Mouse (Mus musculus): ENCODE data around the gene Nat8l.
"Not testable (repeated sequence)": the region's sequence is repeated elsewhere in the genome, so short reads cannot be mapped to it uniquely, and the experiment has no call there.

The Nat8l gene

DNA sequence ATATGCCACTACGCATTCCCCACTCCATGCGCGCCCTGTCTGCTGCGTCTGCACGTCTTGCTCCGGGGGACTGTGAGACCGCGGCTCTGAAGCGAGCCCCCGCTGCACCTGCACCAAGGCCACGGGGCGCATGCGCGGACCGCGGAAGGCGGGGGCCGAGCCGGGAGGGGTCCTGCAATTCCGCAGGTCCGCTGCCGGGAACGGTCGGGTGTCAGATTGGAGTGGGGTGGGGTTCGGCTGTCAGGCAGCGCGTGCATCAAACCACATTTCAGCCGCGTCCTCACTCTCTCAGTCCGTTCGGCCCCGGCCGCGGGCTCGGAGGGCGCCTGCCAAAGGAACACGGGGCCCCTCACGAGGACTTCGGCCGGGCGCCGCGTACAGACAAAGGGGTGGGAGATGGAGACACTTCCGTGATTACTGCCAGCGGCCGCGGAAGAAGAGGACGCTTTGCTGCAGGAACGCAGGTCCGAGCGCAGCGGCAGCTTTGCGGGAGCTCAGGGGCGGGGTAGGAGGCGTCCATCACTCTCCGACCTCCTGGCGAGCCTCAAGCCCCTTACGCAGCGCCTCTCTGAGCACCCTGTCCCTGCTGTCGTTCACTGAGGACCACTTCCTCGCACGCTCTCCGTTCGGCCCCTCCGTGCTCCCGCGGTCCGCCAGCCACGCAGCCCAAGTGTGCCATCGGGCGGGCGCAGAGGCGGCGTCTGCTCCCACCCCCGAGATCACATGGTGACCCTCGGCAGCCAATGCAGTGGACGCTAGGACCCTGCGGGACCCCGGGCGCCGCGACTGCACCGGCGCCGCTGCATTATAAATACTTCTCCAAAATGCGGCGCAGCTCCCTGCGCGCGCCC lies at the start of gene Nat8l:
Nat8l (plus strand) TSS at position 142 of the 851 bp plus-strand sequence.
- DNase-seq (ENCODE audit: low spot score in 2 of 2): peak; percentile 89 to 92

DNA sequence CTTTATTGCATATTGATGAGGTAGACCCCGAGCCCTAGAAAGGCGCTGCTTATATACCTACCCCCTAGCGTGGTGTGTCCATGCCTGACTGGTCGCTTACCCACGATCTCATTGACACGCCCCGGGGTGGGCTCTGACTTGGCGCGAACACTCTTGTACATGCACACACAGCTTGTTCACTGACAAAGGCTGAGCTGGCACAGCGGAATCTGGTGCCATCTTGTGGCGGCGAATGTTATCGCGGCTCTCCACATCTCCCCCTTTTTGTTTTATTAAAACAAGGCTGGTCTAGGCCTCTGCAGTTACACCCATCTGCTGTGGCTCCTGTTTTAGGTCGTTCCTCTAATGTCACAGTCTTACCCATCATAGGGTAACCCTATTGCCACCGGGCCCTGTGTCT lies 48.7 kb upstream of the Nat8l start:
- not testable (repeated sequence) for DNase-seq (ENCODE audit: low spot score in 2 of 2)

DNA sequence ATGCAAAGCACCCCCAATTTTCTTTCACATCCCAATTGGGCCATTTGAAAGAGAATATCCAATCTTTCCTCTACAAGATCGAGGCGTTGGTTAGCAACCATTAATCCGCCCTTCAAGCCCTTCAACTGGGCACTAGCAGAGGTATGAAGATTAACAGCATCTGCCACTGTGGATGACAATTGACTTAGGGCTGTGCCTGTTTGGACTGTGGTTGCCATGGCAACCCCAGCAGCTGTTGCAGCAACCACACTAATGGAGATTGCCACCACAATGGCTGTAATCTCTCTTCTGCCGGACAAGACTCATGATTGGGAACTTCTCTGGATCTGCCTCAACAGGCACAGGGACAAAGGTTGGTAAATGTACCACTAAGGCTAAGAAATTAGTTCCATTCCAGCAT lies 47.5 kb upstream of the Nat8l start:
- DNase-seq (ENCODE audit: low spot score in 2 of 2): no peak

DNA sequence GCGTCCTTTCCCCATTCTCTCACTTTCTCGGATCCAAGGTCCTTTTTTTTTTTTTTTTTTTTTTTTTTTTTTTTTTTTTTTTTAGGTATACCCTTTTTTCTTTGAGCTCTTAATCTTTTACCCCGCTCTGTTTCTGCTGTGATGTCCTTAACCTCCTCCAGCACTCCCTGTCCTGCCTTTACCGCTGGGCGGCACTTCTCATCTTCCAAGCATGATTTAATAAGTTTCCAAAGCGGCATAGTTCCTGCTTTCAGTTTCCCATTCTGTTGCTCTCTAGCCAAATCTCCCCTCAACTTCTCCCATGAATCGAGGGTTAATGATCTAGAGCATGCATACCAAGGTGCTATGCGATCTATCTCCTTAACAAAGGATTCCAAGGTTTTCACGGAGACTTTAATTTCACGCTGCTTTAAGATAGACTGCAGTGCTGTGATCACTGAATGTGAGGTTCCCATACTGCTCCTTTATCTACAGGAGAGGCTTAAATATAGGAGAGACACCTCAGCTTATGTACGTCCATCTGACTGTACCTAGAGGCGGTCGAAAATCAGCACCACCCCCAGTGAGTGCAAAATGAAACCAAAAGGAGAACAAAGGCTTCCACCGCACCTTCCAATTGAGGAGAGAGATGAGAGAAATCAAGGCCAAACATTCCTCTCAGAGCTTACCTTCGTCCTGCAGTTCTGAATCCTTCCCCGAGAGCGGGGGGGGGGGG lies 42.2 kb upstream of the Nat8l start:
- DNase-seq (ENCODE audit: low spot score in 2 of 2): no peak

DNA sequence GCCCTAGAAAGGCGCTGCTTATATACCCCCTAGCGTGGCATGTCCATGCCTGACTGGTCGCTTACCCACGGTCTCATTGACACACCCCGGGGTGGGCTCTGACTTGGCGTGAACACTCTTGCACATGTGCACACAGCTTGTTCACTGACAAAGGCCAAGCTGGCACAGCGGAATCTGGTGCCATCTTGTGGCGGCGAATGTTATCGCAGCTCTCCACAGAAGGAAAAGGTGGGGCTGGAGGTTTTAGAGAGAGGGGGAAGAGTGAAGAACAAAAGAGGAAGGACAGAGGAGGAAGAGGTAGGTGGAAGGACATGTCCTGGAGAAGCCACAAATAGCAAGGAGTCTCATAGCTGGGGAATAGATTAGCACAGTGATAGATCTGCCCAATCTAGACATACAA lies 41.4 kb upstream of the Nat8l start:
- peak; percentile 85 to 88 for DNase-seq (ENCODE audit: low spot score in 2 of 2)

DNA sequence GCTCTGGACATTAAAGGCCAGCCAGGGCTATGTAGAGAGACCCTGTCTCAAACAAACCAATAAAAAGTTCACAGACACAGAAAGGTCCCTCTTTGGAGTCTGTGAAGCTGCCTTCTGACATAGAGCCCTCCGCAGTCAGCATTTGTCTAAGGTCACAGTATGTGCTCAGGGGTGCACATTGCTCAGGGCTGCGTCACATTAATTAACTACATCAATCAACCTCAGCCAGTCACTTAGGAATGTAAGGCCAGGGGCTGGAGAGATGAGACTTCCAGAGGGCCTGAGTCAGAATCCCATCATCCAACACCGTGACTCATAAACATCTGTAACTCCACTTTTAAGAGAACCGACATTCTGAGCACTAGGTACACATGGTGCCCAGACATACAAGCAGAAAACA lies 39.9 kb upstream of the Nat8l start:
- no peak for DNase-seq (ENCODE audit: low spot score in 2 of 2)

DNA sequence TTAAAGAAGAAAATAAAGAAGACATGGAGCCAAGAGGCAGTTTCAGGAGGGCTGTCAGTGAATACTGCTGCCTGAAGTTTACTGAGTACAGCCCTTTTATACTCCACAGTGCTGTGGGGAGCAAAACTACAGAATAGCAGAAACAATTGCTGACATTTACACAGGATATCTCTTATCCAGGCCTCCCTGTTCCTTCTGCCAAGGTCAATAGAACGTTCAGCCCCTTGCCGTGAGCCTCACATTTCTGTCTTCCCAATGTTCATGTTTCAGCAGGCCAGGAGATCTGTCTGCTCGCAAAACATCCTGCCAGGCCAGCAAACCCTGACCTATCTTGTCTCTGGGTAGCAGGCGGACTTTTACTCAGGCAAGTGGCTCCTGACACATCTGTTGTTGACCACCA lies 36.4 kb upstream of the Nat8l start:
- DNase-seq (ENCODE audit: low spot score in 2 of 2): no peak

DNA sequence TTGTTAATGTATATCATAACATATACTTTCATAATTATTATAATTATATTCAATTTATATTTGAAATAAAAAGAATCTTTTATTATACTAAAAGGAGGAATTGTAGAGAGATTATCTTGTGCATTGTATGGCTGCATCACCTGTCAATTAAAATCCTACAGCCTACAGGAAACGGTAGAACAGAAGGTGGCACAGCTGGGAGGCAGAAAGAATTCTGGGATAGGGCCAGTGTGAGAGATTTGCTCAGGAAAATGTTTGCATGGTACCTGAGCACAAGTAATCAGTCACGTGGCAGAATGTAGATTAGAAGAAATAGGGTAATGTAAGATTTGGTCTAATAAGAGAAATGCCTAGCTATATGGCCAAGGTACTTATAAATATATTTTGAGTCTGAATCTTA lies 21.0 kb upstream of the Nat8l start:
- DNase-seq (ENCODE audit: low spot score in 2 of 2): no peak

DNA sequence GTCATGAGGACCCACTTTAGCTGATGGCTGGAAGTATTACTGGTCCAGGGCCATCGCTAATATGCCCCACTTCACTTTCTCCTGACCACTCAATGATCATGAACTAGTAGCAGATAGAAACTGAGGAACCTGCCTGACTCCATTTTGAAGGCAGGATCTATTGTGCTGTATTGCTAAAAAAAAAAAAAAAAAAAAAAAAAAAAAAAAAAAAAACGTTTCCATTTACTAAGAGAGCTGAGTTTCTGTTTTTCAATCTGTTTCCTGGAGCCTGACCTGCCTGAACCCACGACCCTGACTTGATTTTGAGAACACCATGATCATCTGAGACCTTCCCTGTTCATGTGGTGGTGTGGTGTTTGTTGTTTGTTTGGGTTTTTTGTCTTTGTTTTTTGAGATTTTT lies 19.5 kb upstream of the Nat8l start:
- no peak for DNase-seq (ENCODE audit: low spot score in 2 of 2)

DNA sequence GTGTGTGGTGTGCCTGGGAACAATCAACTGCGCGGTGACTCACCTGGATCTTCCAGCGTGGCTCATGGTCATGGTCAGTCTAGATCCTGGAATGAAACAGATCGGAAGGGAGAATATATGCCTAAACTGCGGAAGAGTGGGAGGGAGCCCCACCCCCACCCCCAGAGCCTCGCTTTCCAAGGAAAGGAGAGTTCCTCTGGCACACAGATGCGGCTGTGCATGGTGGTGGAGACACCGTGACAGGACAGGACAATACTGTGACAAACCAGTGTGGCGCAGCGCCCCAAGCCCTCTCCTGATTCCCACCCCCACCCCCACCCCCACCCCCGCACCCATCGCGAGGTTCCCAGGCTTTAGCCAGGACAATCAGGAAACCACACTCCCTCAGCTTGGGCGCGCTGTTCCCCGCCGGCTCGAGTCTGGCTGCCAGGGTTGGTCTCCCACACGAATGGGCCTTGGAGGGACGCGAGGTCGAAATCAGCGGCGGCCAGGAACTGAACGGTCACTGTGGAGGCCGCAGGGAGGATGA lies 13.0 kb upstream of the Nat8l start:
- DNase-seq (ENCODE audit: low spot score in 2 of 2): no peak

DNA sequence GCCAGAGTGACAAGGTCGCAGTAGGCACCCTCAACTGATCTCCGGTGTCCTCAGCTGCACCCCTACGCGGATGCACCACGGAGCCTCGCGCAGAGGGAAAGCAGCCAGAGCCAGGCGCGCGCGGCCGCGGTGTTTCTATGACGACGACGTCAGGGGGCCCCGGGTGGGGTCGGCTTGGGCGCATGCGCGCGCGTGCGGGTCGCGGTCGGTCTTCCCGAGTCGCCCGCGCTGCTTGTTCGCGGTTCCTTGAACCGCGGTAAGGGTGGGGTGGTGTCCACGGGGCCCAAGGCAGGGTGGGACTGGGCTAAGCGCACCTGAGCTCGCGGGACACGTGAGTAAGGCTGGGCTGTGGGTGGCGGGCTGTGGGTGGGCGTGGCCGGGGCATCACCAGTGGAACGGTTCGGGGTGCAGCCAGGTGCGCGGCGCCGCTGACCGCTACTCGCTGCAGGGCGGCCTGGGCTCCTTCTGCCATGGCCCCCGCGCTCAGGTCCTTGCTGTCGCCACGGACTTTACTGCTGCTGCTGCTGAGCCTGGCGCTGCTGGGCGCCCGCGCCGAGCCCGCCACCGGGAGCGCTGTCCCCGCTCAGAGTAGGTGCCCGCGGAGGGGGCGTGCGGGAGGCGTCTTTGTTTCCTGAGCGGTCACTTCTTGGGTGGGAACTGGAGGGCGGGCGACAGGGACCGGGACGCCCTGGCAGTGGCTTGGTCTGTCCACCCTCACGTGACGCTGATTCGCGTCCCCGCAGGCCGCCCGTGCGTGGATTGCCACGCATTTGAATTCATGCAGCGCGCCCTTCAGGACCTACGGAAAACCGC lies 12.3 kb upstream of the Nat8l start, which contains the start of gene Gm1673:
Gm1673 (plus strand) TSS at position 125 of the 813 bp plus-strand sequence.
- DNase-seq (ENCODE audit: low spot score in 2 of 2): peak; percentile 89 to 93

DNA sequence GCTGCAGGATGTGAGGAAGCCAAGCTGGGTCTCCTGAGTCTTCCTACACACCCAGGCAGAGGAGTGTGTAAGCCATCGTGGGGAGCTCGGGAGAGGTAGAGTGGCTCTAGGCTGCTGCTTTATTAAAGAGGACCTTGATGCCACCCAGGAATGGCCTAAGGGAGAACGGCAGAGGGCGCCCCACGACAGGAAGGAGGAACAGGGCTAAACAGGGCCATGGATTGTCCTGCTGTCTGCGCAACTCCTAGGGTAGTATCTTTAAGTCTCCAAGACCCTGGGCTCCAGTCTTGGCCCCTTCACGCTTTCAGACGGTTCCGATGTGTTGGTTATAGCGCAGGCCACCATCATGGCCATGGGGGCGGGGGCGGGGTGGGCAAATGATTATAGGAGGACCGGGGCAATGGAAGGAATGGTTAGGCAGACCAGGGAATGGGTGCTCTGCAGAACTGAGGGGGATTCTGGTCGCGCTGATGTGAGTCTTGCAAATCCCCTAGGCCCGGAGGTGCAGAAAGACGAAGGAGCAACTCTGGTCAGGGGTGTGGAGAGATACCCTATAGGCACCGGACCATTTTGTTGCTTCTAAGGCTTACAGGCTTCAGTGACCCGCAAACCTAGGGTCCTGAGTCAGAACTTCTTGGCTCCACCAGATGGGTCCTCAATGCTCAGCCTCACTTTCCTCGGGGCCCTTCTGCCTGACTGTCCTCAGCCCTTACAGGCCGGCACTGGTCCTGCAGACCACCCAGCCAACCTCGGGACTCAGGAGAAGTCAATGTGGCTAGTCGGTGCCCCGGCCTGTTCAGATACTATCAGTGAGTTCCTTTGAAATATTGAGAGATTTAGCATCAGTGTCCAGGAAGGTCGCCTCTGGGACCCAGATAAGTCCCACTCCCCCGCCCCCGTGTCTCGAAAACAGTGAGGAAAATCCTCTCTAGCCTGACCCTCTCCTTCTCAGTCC lies 836 bp upstream of the Nat8l start:
- DNase-seq (ENCODE audit: low spot score in 2 of 2): peak; percentile 54 to 68

DNA sequence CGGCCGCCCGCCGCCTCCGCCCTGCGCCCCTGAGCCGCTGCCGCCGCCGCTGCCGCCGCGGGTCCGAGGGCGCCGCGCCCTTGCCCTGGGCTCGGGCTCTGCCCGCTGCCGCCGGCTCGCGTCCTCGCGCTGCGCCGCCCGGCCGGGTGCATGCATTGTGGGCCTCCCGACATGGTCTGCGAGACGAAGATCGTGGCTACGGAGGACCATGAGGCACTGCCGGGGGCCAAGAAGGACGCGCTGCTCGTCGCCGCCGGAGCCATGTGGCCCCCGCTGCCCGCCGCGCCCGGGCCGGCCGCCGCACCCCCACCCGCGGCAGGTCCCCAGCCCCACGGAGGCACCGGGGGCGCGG lies 886 bp downstream of the Nat8l start:
- no peak for DNase-seq (ENCODE audit: low spot score in 2 of 2)

DNA sequence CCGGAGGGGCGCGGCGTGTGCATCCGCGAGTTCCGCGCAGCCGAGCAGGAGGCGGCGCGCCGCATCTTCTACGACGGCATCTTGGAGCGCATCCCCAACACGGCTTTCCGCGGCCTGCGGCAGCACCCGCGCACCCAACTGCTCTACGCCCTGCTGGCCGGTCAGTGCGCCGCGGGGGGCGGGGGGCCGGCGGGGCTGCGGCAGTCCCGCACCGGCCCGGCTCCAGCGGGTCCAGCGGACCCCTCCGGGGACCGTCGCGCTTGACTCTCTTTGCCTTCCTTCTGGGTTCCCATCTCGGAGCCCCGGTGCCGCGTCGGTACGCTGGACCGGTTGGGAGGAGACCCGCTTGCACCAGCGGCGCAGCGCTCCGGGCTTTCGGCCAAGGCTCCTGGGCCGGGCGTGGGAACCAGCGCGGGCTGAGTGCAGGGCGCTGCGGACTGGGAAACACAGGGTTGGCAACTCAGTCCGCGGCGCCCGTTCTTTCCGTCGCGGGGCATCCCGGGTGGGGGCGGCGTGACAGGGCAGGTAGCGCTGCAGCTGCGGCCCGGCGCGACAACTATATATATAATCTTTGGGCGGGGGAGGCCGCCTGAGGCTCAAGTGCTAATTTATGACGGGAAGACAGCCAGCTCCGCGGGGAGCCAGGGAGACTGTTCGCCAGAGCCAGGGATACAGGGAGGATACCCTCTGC lies 1.4 kb downstream of the Nat8l start:
- peak; percentile 83 to 88 for DNase-seq (ENCODE audit: low spot score in 2 of 2)

DNA sequence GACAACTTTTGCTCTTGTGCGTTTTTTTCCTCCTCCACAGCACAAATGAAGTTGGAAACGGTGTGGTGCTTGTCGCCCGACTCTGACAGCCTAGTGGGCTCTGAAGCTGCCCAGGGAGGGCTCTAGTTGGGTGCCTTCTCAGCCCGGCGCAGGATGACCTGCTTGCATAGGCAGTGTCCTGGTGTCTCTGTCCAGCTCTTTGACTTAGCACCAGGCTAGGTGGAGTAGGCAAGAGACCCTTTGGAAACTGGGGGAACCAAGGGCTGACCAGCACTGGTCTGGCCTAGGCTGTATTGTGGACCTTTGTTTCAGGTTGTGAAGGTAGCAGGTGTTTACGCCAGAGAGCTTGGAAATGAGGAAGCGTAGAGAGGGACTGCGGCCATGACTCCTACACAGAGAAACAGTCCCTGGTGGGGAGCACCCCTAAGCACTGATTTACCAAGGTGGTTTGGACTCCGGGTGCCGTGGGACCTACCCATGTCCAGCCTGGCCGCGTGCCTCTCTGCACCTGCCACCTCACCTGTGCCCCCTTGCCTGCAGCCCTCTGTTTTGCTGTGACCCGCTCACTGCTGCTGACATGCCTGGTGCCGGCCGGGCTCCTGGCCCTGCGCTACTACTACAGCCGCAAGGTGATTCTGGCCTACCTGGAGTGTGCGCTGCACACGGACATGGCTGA lies 2.2 kb downstream of the Nat8l start:
- no peak for DNase-seq (ENCODE audit: low spot score in 2 of 2)

DNA sequence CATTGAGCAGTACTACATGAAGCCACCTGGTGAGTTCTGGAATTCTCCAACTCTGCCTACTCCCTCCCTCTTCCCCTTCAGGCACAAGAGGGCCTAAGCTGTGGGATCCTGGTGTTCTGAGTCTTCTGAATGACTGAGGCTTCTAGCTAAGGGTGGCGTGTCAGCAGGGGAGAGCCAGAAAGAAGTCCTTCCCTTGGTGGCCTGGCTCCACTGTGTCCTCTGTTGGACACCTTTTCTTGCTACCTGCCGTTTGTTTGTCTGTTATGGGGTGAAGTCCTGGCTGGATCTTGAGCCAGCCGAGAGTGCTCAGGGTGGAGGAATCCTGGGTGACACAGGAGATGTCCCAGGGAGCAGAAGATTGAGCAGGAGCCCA lies 2.7 kb downstream of the Nat8l start:
- no peak for DNase-seq (ENCODE audit: low spot score in 2 of 2)

DNA sequence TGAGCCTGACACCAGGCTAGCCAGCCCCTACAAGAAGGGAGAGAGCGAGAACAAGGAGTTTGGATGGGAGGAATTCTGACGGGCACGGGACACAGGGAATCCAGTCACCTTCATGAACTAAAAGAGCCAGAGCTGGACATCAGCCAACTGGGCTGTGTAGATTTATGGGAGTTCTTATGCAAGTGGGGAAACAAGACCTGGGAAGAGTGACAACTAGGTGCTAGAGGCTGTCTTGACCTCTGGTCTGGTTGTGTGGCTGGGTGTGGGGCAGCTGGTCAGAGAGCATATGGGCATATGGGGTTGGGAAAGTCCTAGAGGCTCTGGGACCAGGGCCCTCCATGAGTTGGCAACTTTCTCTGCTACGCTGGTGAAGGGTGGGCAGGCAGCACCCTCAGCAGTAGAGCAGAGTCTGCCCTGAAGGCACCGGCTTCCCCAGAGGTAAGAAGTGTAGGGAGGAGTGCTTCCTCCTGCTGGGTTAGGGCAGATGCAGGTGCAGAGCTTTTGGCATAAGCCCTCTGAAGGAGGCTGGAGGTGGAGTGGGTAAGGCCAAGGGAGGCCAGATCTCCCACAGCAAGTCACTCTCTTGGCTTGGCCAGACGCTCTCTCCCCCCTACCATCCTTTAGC lies 3.8 kb downstream of the Nat8l start:
- DNase-seq (ENCODE audit: low spot score in 2 of 2): no peak

DNA sequence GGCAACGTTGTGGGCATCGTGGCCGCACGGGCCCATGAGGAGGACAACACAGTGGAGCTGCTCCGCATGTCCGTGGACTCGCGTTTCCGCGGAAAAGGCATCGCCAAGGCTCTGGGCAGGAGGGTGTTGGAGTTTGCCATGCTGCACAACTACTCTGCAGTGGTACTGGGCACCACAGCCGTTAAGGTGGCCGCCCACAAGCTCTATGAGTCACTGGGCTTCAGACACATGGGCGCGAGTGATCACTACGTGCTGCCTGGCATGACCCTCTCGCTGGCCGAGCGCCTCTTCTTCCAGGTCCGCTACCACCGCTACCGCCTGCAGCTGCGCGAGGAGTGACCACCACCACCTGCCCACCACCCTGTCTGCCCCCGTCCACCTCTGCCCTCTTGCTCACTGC lies 5.0 kb downstream of the Nat8l start:
- DNase-seq (ENCODE audit: low spot score in 2 of 2): no peak

DNA sequence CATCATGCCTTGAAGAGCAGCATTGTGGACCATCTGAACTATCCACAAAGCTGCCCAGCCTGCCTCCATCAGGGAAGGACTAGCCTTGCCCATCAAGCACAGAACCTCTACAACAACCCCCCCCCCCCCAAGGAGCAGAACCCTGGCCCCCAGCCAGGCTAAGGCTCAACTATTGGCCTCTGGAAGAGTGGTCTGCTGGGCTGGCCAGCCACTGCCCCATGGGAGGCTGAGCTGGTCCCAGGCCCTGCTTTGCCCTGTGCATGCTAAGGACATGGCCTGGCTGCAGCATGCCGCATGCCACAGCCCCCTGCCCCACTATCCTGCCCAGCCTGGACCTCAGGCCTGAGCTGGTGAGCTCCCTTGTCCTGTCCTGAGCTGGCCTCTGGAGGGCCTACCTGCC lies 5.6 kb downstream of the Nat8l start:
- no peak for DNase-seq (ENCODE audit: low spot score in 2 of 2)

Data from frontal cortex, postnatal 36 days (tissue).